Mouse (Mus musculus) CD8-positive naive resting alpha-beta T cell, adult 2 months (primary cell): ENCODE measurements around the gene Gm49776.
"Not testable (repeated sequence)": the region's sequence is repeated elsewhere in the genome, so short reads cannot be mapped to it uniquely, and the experiment has no call there.

Source experiments
- DNase-seq, 2 experiments: peaks; one replicate each; pipeline ENCODE4 v3.0.0; 2022; ENCODE audit warnings: low read depth in 2 of 2, low spot score in 2 of 2

The Gm49776 gene

DNA sequence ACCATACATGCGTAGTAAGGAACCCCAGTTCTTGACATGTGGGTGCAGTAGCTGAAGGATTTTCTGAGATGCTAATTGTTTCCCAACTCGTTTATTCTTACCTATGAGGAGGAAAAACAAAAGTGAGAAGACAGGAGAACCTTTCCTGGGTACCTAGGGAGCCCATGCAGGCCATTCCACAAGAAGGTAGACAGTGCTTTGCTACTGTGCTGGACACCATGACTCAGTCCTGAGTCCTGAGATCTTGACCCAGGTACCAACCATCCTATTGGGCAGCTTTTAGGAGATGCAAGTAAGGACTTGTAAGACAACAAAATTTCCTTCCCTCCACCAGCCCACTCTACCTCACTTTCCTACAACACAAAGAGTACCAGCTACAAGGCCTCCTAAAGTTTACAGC lies at the start of gene Gm49776:
Gene Gm49776 (minus strand): TSS at position 101 of the 400 bp plus-strand sequence.
- DNase-seq, result no peak

DNA sequence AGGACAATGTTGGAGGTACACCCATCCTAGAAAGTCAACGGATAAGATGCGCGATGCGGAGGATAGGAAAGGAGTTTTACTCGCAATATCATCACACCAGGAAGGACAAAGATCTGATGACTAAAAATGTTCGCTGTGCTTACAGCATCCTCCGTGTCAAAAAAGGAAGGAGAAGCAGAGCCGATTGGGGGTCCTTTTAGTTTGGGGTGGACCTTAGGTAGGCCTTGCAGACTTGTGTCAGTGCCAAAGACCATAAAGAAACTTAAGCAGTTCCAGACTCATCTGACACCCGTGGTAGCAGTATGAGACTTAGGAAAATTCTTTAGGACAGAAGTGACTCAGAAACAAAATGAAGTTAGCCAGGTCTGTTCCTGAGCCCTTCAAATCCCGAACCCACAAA lies 31.5 kb upstream of the Gm49776 start:
- not testable (repeated sequence) for DNase-seq

DNA sequence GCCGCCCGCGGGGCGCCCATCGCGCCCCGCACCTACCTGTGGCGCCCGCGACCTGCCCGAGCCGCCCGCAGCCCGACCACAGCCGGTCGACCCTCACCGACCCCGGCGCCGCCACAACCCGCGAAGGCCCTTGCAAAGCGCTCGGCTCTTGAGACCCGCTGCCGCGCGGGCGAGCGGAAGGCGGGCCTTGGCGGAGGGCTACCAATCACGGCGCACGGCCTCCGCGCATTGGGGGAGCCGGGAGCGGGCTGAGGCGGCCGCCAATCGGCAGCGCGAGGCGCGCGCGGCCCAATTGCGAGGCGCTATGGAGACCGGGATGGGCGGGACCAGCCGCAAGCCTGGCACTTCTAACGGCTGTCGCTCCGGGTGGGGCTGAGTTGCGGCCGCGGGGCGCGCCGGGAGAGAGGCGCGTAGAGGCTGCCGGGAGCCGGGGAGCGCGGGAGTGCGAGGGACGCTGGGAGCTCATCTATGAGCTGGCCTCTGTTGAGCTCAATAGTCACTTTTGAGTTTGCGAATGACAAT lies 31.0 kb upstream of the Gm49776 start, which contains the start of gene Dgcr8:
Gene Dgcr8 (minus strand): TSS at position 180 of the 522 bp plus-strand sequence.
- DNase-seq, result peak; percentile 95 to 96

DNA sequence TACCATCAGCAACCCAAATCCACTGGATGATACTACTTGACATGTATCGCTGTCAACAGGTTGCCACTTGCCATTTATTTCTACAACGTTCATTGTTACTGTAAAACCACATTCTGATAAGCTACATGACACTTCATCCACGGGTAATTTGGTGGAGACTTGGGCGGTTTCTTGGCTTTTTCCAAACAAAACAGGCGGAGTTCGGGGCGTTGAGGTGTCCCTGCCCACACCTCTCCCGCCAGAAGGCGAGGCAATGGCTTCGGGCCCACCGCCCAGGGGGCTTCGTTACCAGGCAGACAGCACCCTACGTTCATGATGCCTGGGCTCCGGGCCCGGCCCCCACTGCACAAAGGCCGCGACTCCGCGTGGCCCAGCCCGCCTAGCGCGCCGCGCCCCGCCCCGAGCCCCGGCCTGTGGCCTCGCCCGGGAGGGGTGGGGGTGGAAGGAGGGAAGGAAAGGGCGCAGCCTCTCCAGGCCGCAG lies 30.5 kb upstream of the Gm49776 start:
- DNase-seq, result no peak

DNA sequence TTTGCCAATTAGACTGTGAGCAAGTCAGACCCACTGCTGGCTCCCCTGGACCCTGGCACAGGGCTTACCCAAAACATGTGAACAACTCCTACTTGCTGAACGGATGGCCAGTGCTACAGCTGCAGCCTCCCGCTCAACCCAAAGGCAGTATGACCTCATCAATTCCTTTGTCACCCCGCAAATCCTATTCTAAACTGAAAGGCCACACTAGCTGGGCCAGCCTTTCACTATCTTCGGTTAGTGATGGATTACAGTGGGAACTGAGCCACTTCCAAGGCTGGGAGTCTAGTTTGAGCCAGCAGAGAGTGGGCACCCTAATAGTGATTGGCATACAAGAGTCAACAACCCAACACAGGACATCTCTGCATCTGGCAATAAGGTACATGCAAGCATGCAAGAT lies 30.0 kb upstream of the Gm49776 start:
- no peak for DNase-seq

DNA sequence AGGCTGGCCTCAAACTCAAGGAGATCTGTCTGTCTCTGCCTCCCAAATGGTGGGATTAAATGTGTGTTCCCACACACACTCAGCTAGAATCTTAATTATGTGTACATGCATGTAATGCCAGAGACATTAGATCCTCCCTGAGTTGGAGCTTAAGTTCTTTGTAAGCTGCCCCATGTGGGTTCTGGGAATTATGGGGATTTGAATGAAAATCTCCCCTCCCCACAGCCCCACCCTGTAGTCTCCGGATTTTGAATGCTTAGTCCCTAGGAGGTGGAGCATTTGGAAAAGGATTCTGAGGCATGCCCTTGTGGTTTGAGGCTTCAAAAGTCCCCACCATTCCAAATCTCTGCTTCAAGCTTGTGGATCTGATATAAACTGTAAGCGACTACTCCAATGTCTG lies 17.0 kb upstream of the Gm49776 start:
- DNase-seq, result no peak

DNA sequence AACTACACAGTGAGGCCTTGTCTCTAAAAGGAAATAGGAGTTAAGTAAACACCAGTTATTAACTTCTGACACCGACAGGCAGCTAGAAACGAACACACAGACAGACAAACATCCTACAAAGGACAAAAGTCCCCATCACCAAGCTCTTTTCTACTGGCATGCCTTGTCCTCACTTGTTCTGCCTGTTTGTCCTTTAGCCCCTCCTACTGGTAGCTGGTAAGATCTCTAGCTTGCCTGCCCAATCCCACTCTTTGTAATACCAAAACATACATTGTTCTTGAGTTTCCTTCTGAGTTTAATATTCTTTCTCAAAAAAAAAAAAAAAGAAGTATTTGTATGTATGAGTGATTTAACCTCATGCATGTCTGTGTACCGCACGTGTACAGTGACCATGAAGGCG lies 10.1 kb upstream of the Gm49776 start:
- no peak for DNase-seq

DNA sequence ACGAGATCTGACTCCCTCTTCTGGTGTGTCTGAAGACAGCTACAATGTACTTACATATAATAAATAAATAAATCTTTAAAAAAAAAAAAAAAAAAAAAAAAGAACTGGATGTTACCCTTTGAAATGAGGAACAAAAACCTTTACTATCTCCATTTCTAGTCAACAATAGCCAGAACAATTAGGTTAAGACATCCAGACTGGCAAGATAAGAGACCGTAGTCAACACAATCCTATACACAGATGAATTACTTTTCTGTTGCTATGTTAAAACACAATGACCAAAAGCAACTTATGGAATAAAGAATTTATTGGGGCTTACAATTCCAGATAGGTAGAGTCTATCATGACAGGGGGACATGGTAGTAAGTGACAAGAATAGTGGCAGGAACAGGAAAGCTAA lies 6.9 kb upstream of the Gm49776 start:
- DNase-seq, result no peak

DNA sequence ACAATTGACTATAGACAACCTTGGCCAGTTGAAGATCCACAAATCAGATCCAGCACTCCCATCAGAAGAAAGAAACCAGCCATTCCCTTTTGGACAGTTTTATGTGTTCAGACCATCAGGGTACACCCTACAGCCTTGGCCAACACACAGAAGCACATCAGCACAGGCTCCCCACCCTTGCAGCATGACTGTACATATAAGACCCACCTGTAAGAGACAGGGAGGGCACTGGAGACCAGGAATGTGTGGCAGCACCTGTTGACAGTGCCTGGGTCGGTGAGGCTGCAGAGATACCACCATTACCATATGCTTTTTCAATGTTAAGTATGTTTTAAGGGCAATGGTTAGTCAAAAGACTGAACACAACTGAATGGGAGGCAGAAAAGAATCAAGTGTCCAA lies 4.3 kb downstream of the Gm49776 start:
- DNase-seq, result no peak

DNA sequence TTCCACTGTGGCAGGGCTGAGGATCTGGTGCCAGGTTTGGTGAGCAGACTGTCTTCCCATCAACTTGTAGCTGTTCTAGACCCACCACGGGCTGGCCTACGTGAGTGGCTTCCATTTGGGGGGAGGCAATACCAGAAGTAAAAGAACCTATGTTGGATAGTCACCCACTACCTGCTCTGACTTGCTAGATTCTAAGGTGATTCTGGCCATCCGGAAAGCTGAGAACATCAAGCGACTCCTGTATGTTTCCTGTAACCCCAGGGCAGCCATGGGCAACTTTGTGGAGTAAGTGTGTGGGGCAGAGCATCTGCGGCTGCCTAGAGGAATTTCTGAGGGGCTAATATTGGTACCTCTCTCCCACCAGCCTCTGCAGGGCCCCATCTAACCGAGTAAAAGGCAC lies 5.4 kb downstream of the Gm49776 start:
- DNase-seq, result no peak

DNA sequence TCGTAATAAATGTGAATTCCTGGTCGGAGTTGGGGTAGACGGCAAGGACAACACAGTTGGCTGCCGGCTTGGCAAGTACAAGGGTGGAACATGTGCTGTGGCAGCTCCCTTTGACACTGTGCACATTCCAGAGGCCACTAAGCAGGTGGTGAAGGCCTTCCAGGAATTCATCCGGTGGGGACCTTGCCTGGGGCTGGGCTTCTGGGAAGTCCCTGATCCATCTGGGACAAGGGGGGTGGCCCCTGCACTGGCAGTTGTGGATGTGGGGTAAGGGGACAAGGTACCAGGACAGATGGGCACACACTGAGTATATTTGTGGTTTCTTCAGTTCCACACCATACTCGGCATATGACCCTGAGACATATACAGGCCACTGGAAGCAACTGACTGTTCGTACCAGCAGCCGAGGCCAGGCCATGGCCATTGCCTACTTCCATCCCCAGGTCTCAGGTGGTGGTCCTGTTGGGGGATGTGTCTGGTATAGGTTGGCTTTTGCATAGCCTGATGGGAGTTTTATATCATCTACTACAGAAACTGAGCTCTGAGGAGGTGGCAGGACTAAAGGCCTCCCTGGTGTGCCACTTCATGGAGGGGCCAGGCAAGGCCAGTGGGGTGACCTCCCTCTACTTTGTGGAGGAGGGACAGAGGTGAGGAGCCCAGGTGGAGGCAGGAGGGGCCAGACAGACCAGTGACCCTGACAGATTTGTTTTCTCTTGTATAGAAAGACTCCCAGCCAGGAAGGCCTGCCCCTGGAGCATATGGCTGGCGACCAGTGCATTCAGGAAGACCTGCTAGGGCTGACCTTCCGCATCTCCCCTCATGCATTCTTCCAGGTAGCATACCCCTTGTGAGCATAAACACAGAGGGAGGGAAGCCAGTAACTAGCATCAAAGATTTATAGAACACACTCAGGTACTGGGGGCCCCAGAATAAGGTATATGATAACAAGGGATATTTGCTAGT lies 7.0 kb downstream of the Gm49776 start:
- DNase-seq, result no peak

DNA sequence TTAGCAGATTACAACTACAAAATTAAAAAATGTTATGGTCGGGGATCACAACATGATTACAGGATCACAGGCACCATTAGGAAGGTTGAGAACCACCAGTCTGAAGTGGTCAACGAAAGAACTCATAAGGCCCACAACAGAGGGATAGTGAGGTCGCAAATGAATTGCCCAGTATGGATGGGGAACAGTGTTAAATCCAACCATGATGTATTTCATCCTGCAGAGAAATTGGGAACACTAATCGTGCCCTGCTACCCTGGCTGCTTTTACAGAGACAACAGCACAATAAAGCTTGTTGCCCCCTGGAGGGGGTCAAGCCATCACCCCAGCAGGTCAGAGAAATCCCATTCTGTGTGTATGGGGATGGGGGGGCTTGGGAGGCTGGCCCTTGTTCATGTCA lies 7.9 kb downstream of the Gm49776 start:
- DNase-seq, result no peak

DNA sequence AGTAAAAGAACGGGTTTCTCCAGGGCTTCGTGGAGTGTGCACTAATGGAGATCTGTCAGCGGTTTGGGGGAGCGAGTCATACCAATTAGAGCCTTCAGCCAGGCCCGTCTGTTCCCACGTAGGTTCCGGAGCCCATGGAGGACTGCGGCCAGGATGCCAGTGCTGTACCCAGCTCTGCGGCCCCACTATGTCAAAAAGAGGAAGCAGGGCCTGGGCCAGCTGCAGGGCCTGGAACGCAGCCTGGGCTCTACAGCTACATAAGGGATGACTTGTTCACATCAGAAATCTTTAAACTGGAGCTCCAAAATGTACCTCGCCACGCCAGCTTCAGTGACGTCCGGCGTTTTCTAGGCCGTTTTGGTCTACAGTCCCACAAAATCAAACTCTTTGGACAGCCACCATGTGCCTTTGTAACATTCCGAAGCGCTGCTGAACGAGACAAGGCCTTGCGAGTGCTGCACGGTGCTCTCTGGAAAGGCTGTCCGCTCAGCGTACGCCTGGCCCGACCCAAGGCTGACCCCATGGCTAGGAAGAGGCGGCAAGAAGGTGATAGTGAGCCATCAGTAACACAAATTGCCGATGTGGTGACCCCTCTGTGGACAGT lies 8.7 kb downstream of the Gm49776 start:
- peak; percentile 16 to 22 for DNase-seq

DNA sequence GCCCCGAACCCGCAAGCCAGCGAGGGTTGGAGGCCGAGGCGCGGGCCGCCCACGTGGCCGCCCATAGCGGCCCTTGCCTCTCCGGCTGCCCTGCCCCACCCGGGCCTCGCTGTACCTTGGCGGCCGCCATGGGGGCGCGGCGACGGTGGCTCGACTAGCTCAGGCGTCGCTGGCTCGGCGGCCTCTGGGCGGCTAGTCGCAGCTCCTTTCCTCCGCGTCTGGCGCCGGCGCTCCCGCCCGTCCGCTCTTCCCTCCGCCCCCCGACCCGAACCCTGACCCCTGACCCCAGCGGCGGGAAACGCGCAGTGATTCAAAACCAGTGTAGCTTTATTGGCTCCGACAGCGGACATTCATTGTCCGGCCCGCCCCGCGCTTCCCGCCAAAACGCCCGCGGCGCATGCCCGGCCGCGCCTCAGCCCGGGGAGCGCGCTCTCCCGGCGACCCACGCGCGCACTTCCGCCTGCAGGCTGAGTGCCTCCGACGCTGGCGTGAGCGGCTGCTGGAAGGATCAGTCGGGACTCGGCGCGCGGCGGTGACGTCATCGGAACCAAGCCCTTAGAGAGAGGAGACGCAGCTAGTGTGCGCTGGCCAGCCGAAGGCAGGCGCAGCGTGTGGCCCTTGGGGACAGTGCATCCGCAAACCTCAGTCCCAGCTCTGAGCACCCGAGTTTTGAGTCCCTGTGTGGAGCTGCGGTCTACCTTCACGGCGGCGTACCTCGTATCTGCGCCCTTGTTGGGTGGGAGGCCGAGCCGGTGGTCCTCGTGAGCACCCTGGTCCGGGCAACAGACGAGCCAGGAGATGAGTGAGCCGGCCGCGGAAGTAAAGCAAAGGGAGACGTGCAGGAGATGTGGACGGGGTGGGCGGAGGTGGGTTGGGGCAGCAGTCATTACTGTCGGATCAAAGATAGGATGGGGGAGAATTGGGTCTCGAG lies 9.4 kb downstream of the Gm49776 start, which contains the start of the genes Trmt2a and Ranbp1:
Gene Trmt2a (plus strand): TSS at position 247 of the 931 bp plus-strand sequence.
Gene Ranbp1 (minus strand): TSS at position 300 of the 931 bp plus-strand sequence.
- peak; percentile 93 to 95 for DNase-seq

DNA sequence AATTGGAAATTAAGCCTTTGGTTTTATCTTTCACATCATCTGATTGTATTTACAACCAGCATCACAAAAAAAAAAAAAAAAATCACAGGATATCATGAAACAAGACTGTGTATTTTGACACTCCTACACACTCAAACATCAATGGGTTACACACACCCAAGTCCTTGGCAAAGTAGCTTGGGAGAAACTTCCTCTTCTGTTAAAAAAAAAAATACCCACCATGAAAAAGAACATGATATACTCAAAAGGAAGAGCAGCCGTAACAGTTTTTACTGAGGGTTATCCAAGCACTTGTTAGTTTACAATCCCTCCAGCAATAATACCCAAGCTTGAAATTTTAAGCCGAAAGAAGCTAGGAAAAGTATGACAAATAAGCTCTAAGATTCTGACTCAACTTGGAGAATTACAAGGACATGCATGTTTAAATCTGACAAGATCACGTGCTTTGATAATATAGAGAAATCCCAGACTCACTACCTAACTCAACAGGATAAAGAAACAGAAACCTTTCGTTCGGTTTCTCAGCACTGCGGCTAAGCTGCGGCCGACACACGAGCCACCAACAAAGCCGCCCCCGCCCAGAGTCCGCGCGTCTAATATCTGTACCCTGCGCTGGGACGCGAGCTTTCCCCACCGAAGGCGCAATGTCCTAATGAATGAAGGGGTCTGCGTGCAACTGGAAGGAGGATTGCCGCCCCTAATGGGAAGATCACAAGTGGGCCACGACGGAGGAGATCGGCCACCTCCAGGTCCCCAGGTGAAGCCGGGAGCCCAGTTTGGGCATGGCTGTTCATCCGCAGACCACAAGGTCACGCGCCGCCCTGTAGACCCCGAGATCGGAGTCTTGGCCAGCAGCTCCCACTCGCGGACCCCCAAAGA lies 10.4 kb downstream of the Gm49776 start:
- no peak for DNase-seq

DNA sequence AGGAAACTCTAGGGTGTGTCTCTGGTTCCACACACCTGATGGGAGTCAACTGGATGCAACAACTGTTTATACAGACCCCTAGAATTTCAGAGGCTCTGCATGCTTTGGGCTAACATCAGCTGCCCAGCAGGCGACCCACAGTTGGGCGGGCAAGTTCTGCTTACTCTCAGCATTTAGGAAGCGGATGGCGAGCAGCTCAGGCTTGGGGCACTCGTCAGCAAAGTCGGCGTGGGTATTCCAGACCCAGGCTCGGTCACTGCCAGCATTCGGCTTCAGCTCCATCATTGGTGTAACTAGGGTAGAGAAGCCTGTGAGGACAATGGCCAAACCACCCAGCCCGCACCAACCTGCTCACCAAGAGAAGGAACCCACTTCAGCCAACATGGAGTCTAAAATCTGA lies 16.5 kb downstream of the Gm49776 start:
- no peak for DNase-seq

DNA sequence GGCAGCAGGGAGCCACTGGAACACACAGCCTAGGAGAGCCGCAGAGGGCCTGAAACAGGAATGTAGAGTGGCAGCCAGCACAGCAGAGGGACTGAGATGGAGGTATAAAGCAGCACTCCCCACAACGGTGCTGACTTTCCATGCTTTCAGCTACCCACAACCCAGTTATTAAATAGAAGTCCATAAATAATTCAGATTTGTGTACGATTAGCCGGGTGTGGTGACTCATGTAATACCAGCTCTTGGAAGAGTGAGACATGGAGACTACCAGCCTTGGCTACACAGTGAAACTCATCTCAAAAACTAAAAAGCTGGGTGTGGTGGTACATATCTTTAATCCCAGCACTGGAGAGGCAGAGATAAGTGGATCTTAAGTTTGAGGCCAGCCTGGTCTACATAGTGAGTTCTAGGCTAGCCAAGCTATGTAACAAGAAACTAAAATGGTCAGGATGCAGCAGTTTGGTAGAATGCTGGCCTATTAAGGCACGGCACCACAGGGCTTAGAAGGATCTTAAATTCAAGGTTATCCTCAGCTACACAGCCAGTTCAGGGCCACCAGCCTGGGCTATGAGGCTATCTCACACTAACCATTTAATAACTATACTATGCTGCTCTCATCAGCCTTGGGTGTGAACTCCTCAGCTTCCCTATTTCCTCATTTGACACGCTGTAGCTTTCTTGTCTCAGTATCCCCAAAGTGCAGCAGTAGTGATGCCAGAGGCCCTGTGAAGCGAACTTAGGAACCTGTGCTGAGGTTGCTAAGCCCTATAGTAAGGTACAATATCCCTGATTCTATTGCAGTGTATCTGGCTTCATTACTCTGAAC lies 21.2 kb downstream of the Gm49776 start:
- no peak for DNase-seq

DNA sequence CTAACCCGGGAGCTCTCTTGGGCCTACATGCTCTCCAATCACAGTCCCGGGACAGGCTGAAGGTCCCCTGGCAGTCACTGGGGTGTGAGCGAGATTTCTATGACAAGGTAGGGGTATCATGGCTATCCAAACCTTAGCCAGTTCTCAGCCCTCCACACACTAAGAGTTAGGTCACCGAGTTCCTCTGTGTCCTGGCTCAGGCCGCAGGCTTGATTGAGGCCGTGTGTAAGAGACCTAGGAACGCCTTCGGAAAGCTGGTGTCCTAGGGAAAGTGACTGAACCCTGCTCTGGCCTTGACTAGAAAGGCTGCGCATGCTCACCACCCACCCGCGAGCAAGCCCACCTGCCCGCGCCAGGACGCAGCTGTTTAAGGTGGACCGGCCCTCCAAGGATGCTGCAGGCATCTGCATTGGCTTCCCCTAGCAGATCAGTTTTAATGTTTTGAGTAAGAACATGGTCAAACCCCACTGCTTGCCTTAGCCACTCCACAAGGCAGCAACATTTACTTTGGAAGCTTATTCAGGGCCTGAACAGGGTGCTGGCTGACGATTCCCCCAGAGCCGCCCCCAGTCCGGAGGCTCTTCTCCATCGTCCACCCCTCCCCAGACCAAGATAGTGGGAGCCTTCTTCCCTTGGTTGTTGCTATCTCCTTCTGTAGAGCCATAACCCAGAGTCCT lies 22.6 kb downstream of the Gm49776 start:
- no peak for DNase-seq
